Mouse (Mus musculus) adrenal gland, adult 2 months (tissue): Measurements from ENCODE around the gene Pik3r5. TPM values are rescaled to one million over a fixed set of nuclear protein-coding genes. Genes with fewer than 3 reads are reported as not detected.
A peak's percentile ranks its signal among the peaks of the same experiment; 100 is the strongest.

Experiments
- DNase-seq: peaks from one replicate; pipeline ENCODE4 v3.0.0; 2021
- polyA plus RNA-seq: library from polyadenylated mRNA; depleted of rRNA; stranded (reverse); fragments of >200 nt; gene quantifications from 2 replicates; pipeline ENCODE4 v1.2.3, GENCODE M21; 2012
- total RNA-seq, 2 experiments: library from RNA; stranded (reverse); gene quantifications; 2 replicates each; pipeline ENCODE4 v1.2.3; 2021

Pik3r5 gene
- total and polyA plus RNA-seq, 3 experiments, result 1.4 to 3.2 (median 1.6) TPM

- DNase-seq, result no peak
Measured at GRCm38 (mm10) chr11:68401428-68401827, 30.5 kb upstream of the Pik3r5 start.

DNA sequence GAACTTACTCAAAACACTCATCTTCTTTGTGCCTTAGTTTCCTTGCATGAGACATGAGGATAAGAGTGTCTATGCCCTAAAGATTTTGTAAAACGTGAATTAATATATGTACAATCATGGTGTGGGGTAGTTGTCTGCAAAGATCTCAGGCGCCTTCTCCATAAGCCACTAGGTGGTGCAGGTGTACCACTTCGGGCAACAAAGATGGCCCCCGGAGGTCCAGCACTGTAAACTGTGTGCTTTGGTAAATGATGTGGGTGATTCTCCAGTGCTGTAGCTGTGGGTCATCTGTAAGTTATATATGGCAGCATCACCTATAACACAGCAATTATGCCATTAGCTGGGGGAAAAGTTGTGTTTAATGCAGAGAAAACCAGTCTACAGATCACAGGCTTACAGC, 27.7 kb upstream of the Pik3r5 start:
- DNase-seq, result no peak

DNA sequence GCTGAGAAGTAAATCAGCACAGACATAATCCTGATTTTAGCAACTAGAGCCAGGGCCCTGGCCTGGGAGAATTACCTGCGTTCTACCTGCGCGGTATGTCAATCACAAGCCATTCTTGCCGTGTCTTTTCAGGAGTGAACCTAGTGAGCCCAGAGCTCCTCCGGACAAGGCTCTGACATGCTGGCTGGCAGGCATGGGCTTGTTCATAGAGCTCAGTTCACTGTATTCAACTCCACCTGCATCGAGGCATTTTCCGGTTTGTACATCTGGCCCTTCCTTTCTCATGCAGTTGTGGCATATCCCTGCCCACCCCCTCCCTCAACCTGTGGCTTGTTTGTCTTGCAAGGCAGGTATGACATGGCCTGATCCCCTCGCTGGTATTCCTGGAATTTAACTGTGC, 26.3 kb upstream of the Pik3r5 start:
- DNase-seq, result no peak

DNA sequence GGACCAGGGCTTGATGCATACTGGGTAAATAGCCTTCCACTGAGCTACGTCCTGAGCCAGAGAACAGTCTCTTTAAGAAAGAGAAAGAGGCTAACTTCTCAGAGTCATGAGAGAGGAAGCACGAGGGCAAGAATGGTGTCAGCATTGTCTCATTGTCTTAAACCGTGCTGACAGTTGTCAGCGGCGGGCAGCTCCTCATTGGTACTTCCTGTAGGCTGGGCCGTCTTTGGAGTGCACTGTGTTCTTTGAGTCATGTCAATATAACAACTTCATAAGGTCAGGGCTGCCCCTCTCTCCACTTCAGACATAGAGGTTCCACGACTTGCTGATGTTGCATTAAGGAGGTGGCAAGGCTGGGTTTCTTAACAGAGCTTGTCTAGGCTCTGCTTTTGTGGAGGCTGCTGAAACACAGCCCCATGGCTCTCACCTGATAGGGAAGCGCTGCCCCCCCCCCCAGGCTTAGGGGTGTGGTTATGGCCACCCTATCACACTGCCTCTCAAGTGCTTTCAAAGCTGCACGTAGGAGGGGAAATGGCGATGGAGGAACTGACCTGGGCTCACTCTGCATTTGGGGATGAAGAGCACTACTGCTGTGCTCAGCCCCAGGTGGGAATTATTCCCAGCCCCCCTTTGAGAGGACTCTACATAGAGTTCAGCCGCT, 24.5 kb upstream of the Pik3r5 start:
- DNase-seq, result no peak

- DNase-seq, result peak; percentile 70
Measured at GRCm38 (mm10) chr11:68408127-68408526, 23.8 kb upstream of the Pik3r5 start.

DNA sequence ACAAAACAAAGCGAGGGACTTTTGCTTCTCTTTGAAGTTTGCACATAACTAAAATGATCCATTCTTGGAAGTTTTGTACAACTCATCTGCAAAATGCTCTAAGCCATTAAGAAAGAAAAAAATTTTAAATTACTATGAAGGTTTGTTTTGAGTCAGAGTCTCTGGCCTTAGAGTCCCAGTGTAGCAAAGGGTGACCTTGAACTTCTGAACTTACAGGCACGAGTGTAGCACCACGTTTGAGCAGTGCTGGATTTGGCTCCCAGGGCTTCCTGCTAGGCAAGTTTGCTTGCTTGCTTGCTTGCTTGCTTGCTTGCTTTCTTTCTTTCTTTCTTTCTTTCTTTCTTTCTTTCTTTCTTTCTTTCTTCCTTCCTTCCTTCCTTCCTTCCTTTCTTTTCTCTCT, 14.9 kb upstream of the Pik3r5 start:
- peak; percentile 55 for DNase-seq

- peak; percentile 35 for DNase-seq
Measured at GRCm38 (mm10) chr11:68417831-68418230, 14.1 kb upstream of the Pik3r5 start.

GRCm38 (mm10) chr11:68425492-68426315, 6.2 kb upstream of the Pik3r5 start:
- DNase-seq, result no peak

DNA sequence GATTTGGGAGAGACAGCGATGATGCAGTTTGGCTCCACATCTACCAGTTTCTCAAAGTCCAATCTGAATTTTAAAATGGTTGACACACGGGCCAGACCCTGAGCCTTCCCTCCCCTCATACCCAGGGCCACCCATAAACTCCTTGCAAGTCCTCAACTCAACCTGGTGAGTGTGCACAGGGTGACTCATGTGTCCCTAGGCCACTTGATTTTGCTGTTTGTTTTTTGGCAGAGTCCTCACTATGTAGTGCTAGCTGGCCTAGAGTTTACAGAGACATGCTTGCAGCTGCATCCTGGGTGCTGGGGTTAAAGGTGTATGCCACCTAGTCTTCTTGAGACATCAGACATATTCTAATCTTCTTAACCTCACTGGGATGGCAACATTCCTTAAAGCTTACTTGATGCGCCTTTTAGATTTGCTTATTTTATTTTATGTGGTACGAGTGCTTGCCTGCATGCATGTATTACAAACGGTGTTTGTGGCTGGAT, 4.8 kb upstream of the Pik3r5 start:
- peak; percentile 52 for DNase-seq

DNA sequence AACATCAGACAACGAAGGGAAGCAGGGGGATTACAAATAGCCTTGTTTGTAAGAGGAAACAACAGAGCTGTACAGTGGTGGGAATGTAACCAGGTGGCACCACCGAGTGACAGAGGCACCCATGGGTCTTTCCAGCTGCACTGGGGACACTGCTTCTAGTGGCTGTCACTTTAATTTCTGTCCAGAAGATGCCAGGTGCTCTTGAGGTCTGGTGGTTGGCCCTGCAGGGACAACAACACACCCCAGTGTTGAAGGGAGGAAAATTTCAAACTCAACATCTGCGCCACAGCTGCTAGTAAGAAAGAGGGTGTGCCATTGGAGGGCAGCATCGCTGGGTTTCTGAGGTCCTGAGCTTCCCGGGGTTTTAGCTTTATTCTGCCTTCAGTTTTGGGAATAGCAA, 1.3 kb upstream of the Pik3r5 start:
- no peak for DNase-seq

DNA sequence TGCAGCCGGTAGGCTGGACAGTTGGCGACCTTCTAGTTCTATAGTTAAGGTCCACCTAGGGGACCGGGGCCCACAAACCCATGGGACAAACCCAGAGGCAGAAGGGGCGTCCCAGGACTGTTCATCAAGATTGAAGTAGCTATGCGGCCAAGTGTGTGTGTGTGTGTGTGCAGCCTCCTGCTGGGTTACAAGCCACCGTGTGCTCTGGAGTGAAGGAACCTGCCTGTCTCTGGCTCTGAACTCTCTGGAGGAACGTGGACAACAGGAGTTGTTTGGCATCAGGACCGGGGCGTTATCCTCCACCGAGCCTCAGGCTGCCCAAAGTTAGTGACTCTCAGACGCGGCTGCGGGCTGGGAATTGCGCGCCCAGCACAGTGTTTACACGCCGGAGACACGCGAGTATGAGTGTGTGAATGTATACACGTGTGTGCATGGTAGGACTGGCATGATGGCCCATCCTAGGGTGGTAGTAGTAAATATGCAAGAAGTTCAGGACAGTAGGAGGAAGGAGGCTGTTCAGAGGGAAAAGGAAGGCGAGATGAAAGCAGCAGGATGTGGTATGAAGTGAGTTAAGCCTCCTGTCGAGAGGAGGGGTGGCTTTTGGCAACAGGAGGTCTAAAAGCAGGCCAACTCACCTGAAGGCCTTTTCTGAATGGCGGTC, 570 bp downstream of the Pik3r5 start:
- no peak for DNase-seq

GRCm38 (mm10) chr11:68433534-68433933, 1.6 kb downstream of the Pik3r5 start:
- DNase-seq, result no peak

- no peak for DNase-seq
Measured at GRCm38 (mm10) chr11:68434697-68435096, 2.8 kb downstream of the Pik3r5 start.

GRCm38 (mm10) chr11:68435601-68436000, 3.7 kb downstream of the Pik3r5 start:
- no peak for DNase-seq

- DNase-seq, result no peak
Measured at GRCm38 (mm10) chr11:68436376-68436775, 4.5 kb downstream of the Pik3r5 start.

DNA sequence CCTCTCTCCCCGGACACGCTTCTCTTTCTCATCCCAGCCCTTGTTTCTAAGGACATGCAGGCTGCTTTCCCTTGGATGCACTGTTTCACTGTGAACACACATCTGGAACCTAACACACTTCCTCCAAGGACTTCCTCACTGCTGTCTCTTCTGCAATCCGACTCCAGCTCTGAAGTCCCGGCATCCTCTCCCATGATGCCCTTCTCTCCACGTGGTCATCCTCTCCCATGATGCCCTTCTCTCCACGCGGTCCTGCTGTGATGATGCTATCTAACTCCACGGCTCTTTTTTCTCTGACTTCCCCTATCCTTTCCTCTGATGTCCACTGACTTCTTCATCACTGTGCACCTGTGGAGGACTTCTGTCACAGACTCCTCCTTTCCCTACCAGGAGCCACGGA, 8.2 kb downstream of the Pik3r5 start:
- no peak for DNase-seq

- DNase-seq, result no peak
Measured at GRCm38 (mm10) chr11:68440965-68441364, 9.0 kb downstream of the Pik3r5 start.

DNA sequence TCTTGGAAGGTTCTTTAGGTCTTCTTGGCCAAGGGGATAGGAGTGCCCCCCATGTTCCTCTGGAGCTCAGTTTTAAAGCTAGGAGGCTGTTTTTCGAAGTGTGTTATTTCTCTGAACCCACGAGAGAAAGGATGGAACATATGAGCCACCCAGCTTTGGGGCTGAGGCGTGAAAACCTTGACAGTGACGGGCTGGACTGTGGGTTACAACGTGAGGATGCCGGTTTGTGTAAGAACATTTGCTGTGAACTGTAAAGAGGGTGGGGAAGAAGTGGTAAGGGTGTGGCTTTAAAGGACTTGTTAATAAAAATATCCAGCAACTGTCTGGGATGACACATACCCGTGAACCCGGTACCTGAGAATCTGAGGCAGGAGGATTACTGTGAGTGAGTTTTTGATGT, 10.4 kb downstream of the Pik3r5 start:
- DNase-seq, result no peak

GRCm38 (mm10) chr11:68442983-68443638, 11.2 kb downstream of the Pik3r5 start:
- peak; percentile 68 for DNase-seq

- peak; percentile 38 for DNase-seq
Measured at GRCm38 (mm10) chr11:68445901-68446300, 14.0 kb downstream of the Pik3r5 start.

- DNase-seq, result no peak
Measured at GRCm38 (mm10) chr11:68446547-68446946, 14.6 kb downstream of the Pik3r5 start.

DNA sequence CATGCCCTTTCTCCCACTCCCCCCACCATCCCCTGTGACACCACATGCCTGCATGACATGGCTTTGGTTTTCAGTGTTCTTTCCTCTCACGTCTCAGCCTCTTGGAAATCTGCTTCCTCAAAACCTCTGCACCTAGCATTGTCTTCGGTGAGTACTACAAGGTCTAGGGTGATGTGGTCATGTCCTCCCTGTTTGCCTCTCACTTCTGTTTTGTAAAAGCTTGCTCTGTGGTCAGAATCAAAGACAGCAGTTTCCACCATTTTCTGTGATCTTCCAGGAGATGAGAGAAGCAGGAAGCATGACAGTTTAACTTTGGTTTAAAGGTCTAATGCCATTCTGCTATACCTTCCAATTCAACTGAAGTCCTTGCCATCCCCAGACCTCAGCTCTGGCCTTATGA, 15.3 kb downstream of the Pik3r5 start:
- no peak for DNase-seq
